Mouse (Mus musculus): ENCODE measurements around the gene Npepps.
A peak's percentile ranks its signal among the peaks of the same experiment; 100 is the strongest.
"Not testable (repeated sequence)": the region's sequence is repeated elsewhere in the genome, so short reads cannot be mapped to it uniquely, and the experiment has no call there.

Gene Npepps

GRCm38 (mm10) chr11:97280216-97280861, at the start of gene Npepps:
Gene Npepps, minus strand, starts transcription at chr11:97280638.
- peak; percentile 87 for DNase-seq (ENCODE audit: low read depth)

- peak; percentile 89 for DNase-seq (ENCODE audit: low read depth)
Measured at GRCm38 (mm10) chr11:97328148-97328547, 47.7 kb upstream of the Npepps start.

- DNase-seq (ENCODE audit: low read depth) = no peak
Measured at GRCm38 (mm10) chr11:97325224-97325623, 44.8 kb upstream of the Npepps start.

GRCm38 (mm10) chr11:97321894-97322600, 41.6 kb upstream of the Npepps start:
- not testable (repeated sequence) for DNase-seq (ENCODE audit: low read depth)

- DNase-seq (ENCODE audit: low read depth) = no peak
Measured at GRCm38 (mm10) chr11:97321197-97321596, 40.8 kb upstream of the Npepps start.

- DNase-seq (ENCODE audit: low read depth) = peak; percentile 100
Measured at GRCm38 (mm10) chr11:97315504-97316503, 35.4 kb upstream of the Npepps start, which contains the start of gene Mrpl45. Gene Mrpl45, plus strand, starts transcription at chr11:97315716.

- DNase-seq (ENCODE audit: low read depth) = peak; percentile 55
Measured at GRCm38 (mm10) chr11:97314751-97315503, 34.5 kb upstream of the Npepps start.

- DNase-seq (ENCODE audit: low read depth) = peak; percentile 60
Measured at GRCm38 (mm10) chr11:97314110-97314509, 33.7 kb upstream of the Npepps start.

GRCm38 (mm10) chr11:97312871-97313270, 32.4 kb upstream of the Npepps start:
- not testable (repeated sequence) for DNase-seq (ENCODE audit: low read depth)

GRCm38 (mm10) chr11:97310895-97311631, 30.6 kb upstream of the Npepps start:
- DNase-seq (ENCODE audit: low read depth) = peak; percentile 87

- peak; percentile 94 for DNase-seq (ENCODE audit: low read depth)
Measured at GRCm38 (mm10) chr11:97309911-97310571, 29.6 kb upstream of the Npepps start.

- DNase-seq (ENCODE audit: low read depth) = peak; percentile 97
Measured at GRCm38 (mm10) chr11:97309451-97309836, 29.0 kb upstream of the Npepps start.

- DNase-seq (ENCODE audit: low read depth) = peak; percentile 60
Measured at GRCm38 (mm10) chr11:97308806-97309450, 28.5 kb upstream of the Npepps start.

- DNase-seq (ENCODE audit: low read depth) = peak; percentile 40
Measured at GRCm38 (mm10) chr11:97307294-97308069, 27.0 kb upstream of the Npepps start.

GRCm38 (mm10) chr11:97304631-97305030, 24.2 kb upstream of the Npepps start:
- no peak for DNase-seq (ENCODE audit: low read depth)

- peak; percentile 93 for DNase-seq (ENCODE audit: low read depth)
Measured at GRCm38 (mm10) chr11:97302231-97302781, 21.9 kb upstream of the Npepps start.

GRCm38 (mm10) chr11:97301406-97301805, 21.0 kb upstream of the Npepps start:
- DNase-seq (ENCODE audit: low read depth) = no peak

- DNase-seq (ENCODE audit: low read depth) = no peak
Measured at GRCm38 (mm10) chr11:97299939-97300338, 19.5 kb upstream of the Npepps start.

- no peak for DNase-seq (ENCODE audit: low read depth)
Measured at GRCm38 (mm10) chr11:97296542-97296941, 16.1 kb upstream of the Npepps start.
